Mouse (Mus musculus): ENCODE measurements at regions not wholly inside any gene's neighbourhood (a gene's known extent, or its start where the extent isn't known, plus 50 kb on each side); places are given as distances from the start of the nearest gene placed in this dataset.

- no peak for TF ChIP-seq POLR2A (IDR thresholded peaks at IDR 0.05; ENCODE audit: control insufficient read depth, low read depth, low read length)
- TF ChIP-seq CTCF (IDR thresholded peaks at IDR 0.05; ENCODE audit: control insufficient read depth, insufficient read depth, insufficient replicate concordance, low read depth, low read length) = no peak
Measured at GRCm38 (mm10) chr13:52120795-52121194, 274.3 kb downstream of the Gadd45g start.
